In genomic region chr2:62344367-62344766, GRCm38 (mm10) we compare ENCODE assay signal across 26 mouse cellular contexts.
DNase-seq lines count a peak whose midpoint lies in the region; ATAC-seq and TF ChIP-seq lines count a peak whose summit lies in the region.
"Had no signal": no experiment of that assay in that cellular context is flagged by ENCODE, and none has a peak within 500 bp of the region (broad histone marks: within the 10 kb centered on the region; RNA-seq: fewer than 3 reads in every experiment).

No protein-coding gene starts in this region.

- no peak overlapping the region for H3K4me3 ChIP-seq in lung, embryonic 15.5 days
- no peak overlapping the region for H3K4me3 ChIP-seq in intestine, embryonic 15.5 days (replicated peaks)
- no peak overlapping the region for H3K4me3 ChIP-seq in left cerebral cortex, adult 2 months
- H3K4me3 ChIP-seq: embryonic facial prominence, embryonic 13.5 days; embryonic facial prominence, embryonic 15.5 days; erythroblast, embryonic 14.5 days; forebrain, embryonic 10.5 days; forebrain, embryonic 12.5 days had no signal

- no peak for TF ChIP-seq CTCF in left cerebral cortex, adult 2 months (IDR thresholded peaks at IDR 0.05)

- H3K9ac ChIP-seq in lung, embryonic 15.5 days: no peak overlapping the region
- no peak overlapping the region for H3K9ac ChIP-seq in intestine, embryonic 15.5 days
- H3K9ac ChIP-seq: embryonic facial prominence, embryonic 13.5 days; embryonic facial prominence, embryonic 15.5 days; forebrain, embryonic 12.5 days had no signal

- no peak overlapping the region for H3K27ac ChIP-seq in lung, embryonic 15.5 days
- no peak overlapping the region for H3K27ac ChIP-seq in intestine, embryonic 15.5 days
- H3K27ac ChIP-seq in left cerebral cortex, adult 2 months: no peak overlapping the region; the same call in 1 of the 2 replicates
- H3K27ac ChIP-seq: embryonic facial prominence, embryonic 13.5 days; embryonic facial prominence, embryonic 15.5 days; forebrain, embryonic 10.5 days; forebrain, embryonic 12.5 days had no signal

- no peaks in the 10 kb centered on the region for H3K36me3 ChIP-seq in lung, embryonic 15.5 days
- H3K36me3 ChIP-seq in intestine, embryonic 15.5 days: no peaks in the 10 kb centered on the region
- H3K36me3 ChIP-seq: embryonic facial prominence, embryonic 13.5 days; embryonic facial prominence, embryonic 15.5 days; forebrain, embryonic 10.5 days; forebrain, embryonic 12.5 days had no signal

- ATAC-seq in lung, embryonic 15.5 days (ENCODE audit: borderline replicate concordance, extremely low read depth, low FRiP score, low TSS enrichment): peak; percentile 35; the same call in 1 of the 2 replicates
- ATAC-seq in intestine, embryonic 15.5 days: no peak
- ATAC-seq: activated CD4-positive, CD25-positive, alpha-beta regulatory T cell, adult 4 months; forebrain, embryonic 14.5 days; forebrain, embryonic 16.5 days; Patski had no signal

- WGBS in lung, embryonic 15.5 days: 40% methylated on average over 6 of the region's 6 CpGs
- 65% methylated on average over 6 of the region's 6 CpGs for WGBS in intestine, embryonic 15.5 days

- no peak overlapping the region for H3K4me2 ChIP-seq in lung, embryonic 15.5 days
- no peak overlapping the region for H3K4me2 ChIP-seq in intestine, embryonic 15.5 days (replicated peaks)
- H3K4me2 ChIP-seq: embryonic facial prominence, embryonic 13.5 days; embryonic facial prominence, embryonic 15.5 days; forebrain, embryonic 12.5 days had no signal

- no peaks in the 10 kb centered on the region for H3K4me1 ChIP-seq in lung, embryonic 15.5 days
- H3K4me1 ChIP-seq in intestine, embryonic 15.5 days (replicated peaks): no peaks in the 10 kb centered on the region
- H3K4me1 ChIP-seq: embryonic facial prominence, embryonic 13.5 days; embryonic facial prominence, embryonic 15.5 days had no signal

- no peaks in the 10 kb centered on the region for H3K27me3 ChIP-seq in lung, embryonic 15.5 days
- H3K27me3 ChIP-seq in intestine, embryonic 15.5 days (replicated peaks): no peaks in the 10 kb centered on the region
- H3K27me3 ChIP-seq: embryonic facial prominence, embryonic 15.5 days; Patski had no signal

- no peaks in the 10 kb centered on the region for H3K9me3 ChIP-seq in lung, embryonic 15.5 days
- H3K9me3 ChIP-seq in intestine, embryonic 15.5 days: no peaks in the 10 kb centered on the region
- H3K9me3 ChIP-seq: embryonic facial prominence, embryonic 13.5 days; embryonic facial prominence, embryonic 15.5 days; forebrain, embryonic 10.5 days; forebrain, embryonic 12.5 days; G1E had no signal

- DNase-seq in lung, postnatal 4 days: no peak
- peak; percentile 30 for DNase-seq in A20 (ENCODE audit: low read depth, low spot score)
- peak; percentile 18 for DNase-seq in retina, embryonic 14.5 days (ENCODE audit: low spot score)
- DNase-seq in left cerebral cortex, adult 2 months (ENCODE audit: extremely low spot score in 1 of 2, low spot score in 2 of 2): no peak
- DNase-seq: adrenal gland, adult 2 months; adrenal gland, postnatal 10 days; adrenal gland, postnatal 25 days; cerebellum, adult 11 months; cerebellum, adult 18-20 months; cerebellum, adult 8-10 months; cerebellum, adult 9-11 months; cerebellum, postnatal 14 days; cerebellum, postnatal 36 days; embryo, embryonic 11 days had no signal

- intact Hi-C loops in left cerebral cortex, adult 2 months (cut with DNase I): loop anchor here (5.0 kb wide), 1 partner anchor 173 kb away; no protein-coding TSS in a partner anchor

Comparison
In these comparisons a context has a peak if more than half of its experiments do, and no peak if none do; other contexts are left out.
1. DNase-seq: peak in A20 (single experiment) and retina, embryonic 14.5 days (single experiment); none in lung, postnatal 4 days (0 of 2) and left cerebral cortex, adult 2 months (0 of 2).